Mouse (Mus musculus) midbrain, embryonic 14.5 days (tissue): ENCODE data around the gene Spem2. TPM values are rescaled to one million over a fixed set of nuclear protein-coding genes. Genes with fewer than 3 reads are reported as not detected.

ENCODE experiments used
- ATAC-seq: fragments of 200-750 bp; cut with Nextera tagmentation; 2 replicates; pipeline ENCODE4 v1.8.0; 2017; ENCODE audit warnings: moderate number of reproducible peaks, moderate library complexity; ENCODE audit not compliant: low FRiP score, low TSS enrichment
- DNase-seq: peaks from one replicate; pipeline ENCODE4 v3.0.0-alpha.2; 2015
- H3K27ac ChIP-seq: fragments of 300-500 bp; sonication (generic); replicated peaks from 2 replicates; pipeline ENCODE4 v1.5.1; 2014; ENCODE audit warnings: mild to moderate bottlenecking, low read depth, low read length, moderate library complexity
- H3K27me3 ChIP-seq: fragments of 300-500 bp; sonication (generic); 2 replicates; pipeline ENCODE4 v1.6.1; 2014; ENCODE audit warnings: low read length, control low read depth, mixed read lengths; ENCODE audit not compliant: control insufficient read depth, insufficient read depth
- H3K36me3 ChIP-seq: fragments of 300-500 bp; sonication (generic); 2 replicates; pipeline ENCODE4 v1.6.1; 2014; ENCODE audit warnings: low read length, control low read depth; ENCODE audit not compliant: control insufficient read depth, insufficient read depth
- H3K4me1 ChIP-seq: fragments of 300-500 bp; sonication (generic); 2 replicates; pipeline ENCODE4 v1.6.1; 2014; ENCODE audit warnings: mild to moderate bottlenecking, antibody characterized with exemption, low read length, control low read depth; ENCODE audit not compliant: control insufficient read depth, insufficient read depth
- H3K4me2 ChIP-seq: fragments of 300-500 bp; sonication (generic); 2 replicates; pipeline ENCODE4 v1.6.1; 2014; ENCODE audit warnings: mild to moderate bottlenecking, low read length, moderate library complexity
- H3K4me3 ChIP-seq: fragments of 300-500 bp; sonication (generic); replicated peaks from 2 replicates; pipeline ENCODE4 v1.5.1; 2014; ENCODE audit warnings: low read depth, low read length
- H3K9ac ChIP-seq: fragments of 300-500 bp; sonication (generic); replicated peaks from 2 replicates; pipeline ENCODE4 v1.6.1; 2014; ENCODE audit warnings: mild to moderate bottlenecking, low read length, moderate library complexity
- H3K9me3 ChIP-seq: fragments of 300-500 bp; sonication (generic); 2 replicates; pipeline ENCODE4 v1.6.1; 2016; ENCODE audit warnings: low read length, control low read depth, mixed read lengths; ENCODE audit not compliant: control insufficient read depth
- WGBS: fragments of 180-500 bp; shearing (Covaris S2); extraction: QIAGEN DNeasy Blood & Tissue Kit; methylation state at CpG from one replicate; pipeline ENCODE4 v1.1.7; 2014; 5-methylcytosine and 5-hydroxymethylcytosine counted together
- polyA plus RNA-seq: library from polyadenylated mRNA; unstranded; fragments of >200 nt; fragmentation: Nextera tagmentation; extraction: Ambion mirVana; gene quantifications from 2 replicates; pipeline ENCODE4 v1.2.1, GENCODE M21; 2014

Gene Spem2
- polyA plus RNA-seq, 1 experiment from 2014 or later = not detected

- H3K4me2 ChIP-seq = peak overlapping the region; percentile 97
- peak overlapping the region; percentile 59 for H3K4me3 ChIP-seq
- H3K27me3 ChIP-seq = peaks cover 22% of the 10 kb centered on the region; the same call in 1 of the 2 replicates
- no peaks in the 10 kb centered on the region for H3K36me3 ChIP-seq
- peak overlapping the region; percentile 62 for H3K9ac ChIP-seq
- no peak for ATAC-seq
- peaks cover 55% of the 10 kb centered on the region for H3K4me1 ChIP-seq
- H3K27ac ChIP-seq = peak overlapping the region; percentile 95
- DNase-seq = peak; percentile 69
- H3K9me3 ChIP-seq = no peaks in the 10 kb centered on the region
- 9% methylated on average over 12 of the region's 12 CpGs for WGBS
These were observed 18.7 kb downstream of the Spem2 start for GRCm38 (mm10) chr11:69799394-69800137.

- H3K4me1 ChIP-seq = peaks cover 39% of the 10 kb centered on the region
- no peak overlapping the region for H3K4me2 ChIP-seq
- H3K27ac ChIP-seq = no peak overlapping the region
- H3K9me3 ChIP-seq = no peaks in the 10 kb centered on the region
- peaks cover 16% of the 10 kb centered on the region; the same call in 1 of the 2 replicates for H3K27me3 ChIP-seq
- H3K36me3 ChIP-seq = no peaks in the 10 kb centered on the region
- H3K4me3 ChIP-seq = no peak overlapping the region
- ATAC-seq = no peak
- no peak for DNase-seq
- no peak overlapping the region for H3K9ac ChIP-seq
- WGBS = 76% methylated on average over 7 of the region's 7 CpGs
These were observed 20.3 kb downstream of the Spem2 start for GRCm38 (mm10) chr11:69797924-69798323.

- Histone ChIP-seq H3K36me3 (no peaks in the 10 kb centered on the region), H3K4me2 (peak overlapping the region; percentile 68), H3K9ac (no peak overlapping the region), H3K4me3 (peak overlapping the region; percentile 32), H3K27ac (no peak overlapping the region), H3K9me3 (no peaks in the 10 kb centered on the region), H3K4me1 (peaks cover 20% of the 10 kb centered on the region), H3K27me3 (peaks cover 16% of the 10 kb centered on the region; the same call in 1 of the 2 replicates)
- 5% methylated on average over 13 of the region's 13 CpGs for WGBS
- ATAC-seq = no peak
- no peak for DNase-seq
These were observed 22.3 kb downstream of the Spem2 start for GRCm38 (mm10) chr11:69795983-69796435.

- peak within 1 kb of the TSS; percentile 68 for H3K4me2 ChIP-seq
- peak; percentile 90 for ATAC-seq
These were observed 22.9 kb downstream of the Spem2 start, which contains the start of gene Chrnb1 for GRCm38 (mm10) chr11:69795168-69795982. Gene Chrnb1 (minus strand): TSS chr11:69795943.

GRCm38 (mm10) chr11:69793429-69793828 is 24.8 kb downstream of the Spem2 start:
- H3K4me3 ChIP-seq = no peak overlapping the region
- no peaks in the 10 kb centered on the region for H3K9me3 ChIP-seq
- no peak overlapping the region for H3K27ac ChIP-seq
- no peak overlapping the region for H3K9ac ChIP-seq
- DNase-seq = no peak
- H3K4me1 ChIP-seq = peaks cover 9% of the 10 kb centered on the region; the same call in 1 of the 2 replicates
- no peak overlapping the region for H3K4me2 ChIP-seq
- no peaks in the 10 kb centered on the region for H3K36me3 ChIP-seq
- H3K27me3 ChIP-seq = peaks cover 16% of the 10 kb centered on the region; the same call in 1 of the 2 replicates
- WGBS = 65% methylated on average over 5 of the region's 5 CpGs
- ATAC-seq = no peak

More at GRCm38 (mm10) chr11:69795168-69795982, 22.9 kb downstream of the Spem2 start, which contains the start of gene Chrnb1:
- Histone ChIP-seq H3K9ac (peak within 1 kb of the TSS; percentile 23; the same call in 1 of the 2 replicates), H3K27me3 (peaks cover 16% of the 10 kb centered on the region; the same call in 1 of the 2 replicates), H3K9me3 (no peaks in the 10 kb centered on the region), H3K27ac (no peak within 1 kb of the TSS), H3K4me3 (peak within 1 kb of the TSS; percentile 32), H3K4me1 (peaks cover 19% of the 10 kb centered on the region), H3K36me3 (no peaks in the 10 kb centered on the region)
- peak; percentile 90 for DNase-seq
- WGBS = 2% methylated on average over 52 of the region's 52 CpGs

- Histone ChIP-seq H3K9ac (no peak overlapping the region), H3K4me1 (peaks cover 9% of the 10 kb centered on the region; the same call in 1 of the 2 replicates), H3K4me3 (no peak overlapping the region), H3K4me2 (no peak overlapping the region), H3K27me3 (peaks cover 10% of the 10 kb centered on the region; the same call in 1 of the 2 replicates), H3K9me3 (no peaks in the 10 kb centered on the region), H3K27ac (no peak overlapping the region), H3K36me3 (no peaks in the 10 kb centered on the region)
- no peak for ATAC-seq
- no peak for DNase-seq
- WGBS = 72% methylated on average over 5 of the region's 5 CpGs
These were observed 26.8 kb downstream of the Spem2 start for GRCm38 (mm10) chr11:69791420-69791819.

GRCm38 (mm10) chr11:69789431-69789830 is 28.8 kb downstream of the Spem2 start:
- Histone ChIP-seq H3K4me3 (no peak overlapping the region), H3K27ac (no peak overlapping the region), H3K4me1 (no peaks in the 10 kb centered on the region), H3K9ac (no peak overlapping the region), H3K9me3 (no peaks in the 10 kb centered on the region), H3K4me2 (no peak overlapping the region), H3K36me3 (no peaks in the 10 kb centered on the region), H3K27me3 (no peaks in the 10 kb centered on the region; the same call in 1 of the 2 replicates)
- DNase-seq (no peak), ATAC-seq (no peak)
- WGBS = 76% methylated on average over 5 of the region's 5 CpGs

GRCm38 (mm10) chr11:69787306-69787705 is 31.0 kb downstream of the Spem2 start:
- Histone ChIP-seq H3K4me1 (no peaks in the 10 kb centered on the region), H3K27me3 (no peaks in the 10 kb centered on the region), H3K36me3 (no peaks in the 10 kb centered on the region), H3K9me3 (no peaks in the 10 kb centered on the region), H3K4me2 (no peak overlapping the region), H3K4me3 (no peak overlapping the region), H3K27ac (no peak overlapping the region), H3K9ac (no peak overlapping the region)
- 64% methylated on average over 5 of the region's 5 CpGs for WGBS
- DNase-seq = no peak
- ATAC-seq = no peak
